Comparison of ENCODE assay signal across 11 mouse cellular contexts in genomic region chr16:77418486-77418885, GRCm38 (mm10).
DNase-seq lines count a peak whose midpoint lies in the region; ATAC-seq and TF ChIP-seq lines count a peak whose summit lies in the region.
"Had no signal": no experiment of that assay in that cellular context is flagged by ENCODE, and none has a peak within 500 bp of the region (broad histone marks: within the 10 kb centered on the region; RNA-seq: fewer than 3 reads in every experiment).

No protein-coding gene starts in this region.

- H3K27ac ChIP-seq in embryonic facial prominence, embryonic 14.5 days (replicated peaks; ENCODE audit: low read depth, low read length) = no peak overlapping the region; the same call in 1 of the 2 replicates
- H3K27ac ChIP-seq in forebrain, embryonic 15.5 days (replicated peaks) = peak overlapping the region; percentile 89
- H3K27ac ChIP-seq in hindbrain, postnatal 0 days = peak overlapping the region; percentile 86
- H3K27ac ChIP-seq in neural tube, embryonic 13.5 days (replicated peaks) = peak overlapping the region; percentile 98
- no peak overlapping the region for H3K27ac ChIP-seq in kidney, embryonic 16.5 days (ENCODE audit: low read length)
- H3K27ac ChIP-seq: liver, embryonic 13.5 days had no signal

- ATAC-seq in embryonic facial prominence, embryonic 14.5 days (ENCODE audit: low read depth) = no peak
- ATAC-seq in forebrain, embryonic 15.5 days (replicated peaks) = no peak
- no peak for ATAC-seq in hindbrain, postnatal 0 days
- no peak for ATAC-seq in neural tube, embryonic 13.5 days (ENCODE audit: low read depth)
- no peak for ATAC-seq in kidney, embryonic 16.5 days (ENCODE audit: low FRiP score, low TSS enrichment)
- no peak for ATAC-seq in megakaryocyte progenitor cell, adult 5-6 weeks (replicated peaks; ENCODE audit: poor library complexity)
- ATAC-seq: activated CD4-positive, CD25-positive, alpha-beta regulatory T cell, adult 4 months had no signal

- no peak overlapping the region for H3K4me3 ChIP-seq in embryonic facial prominence, embryonic 14.5 days (ENCODE audit: low read depth, low read length)
- H3K4me3 ChIP-seq in forebrain, embryonic 15.5 days = peak overlapping the region; percentile 43
- H3K4me3 ChIP-seq in hindbrain, postnatal 0 days (ENCODE audit: low read length) = peak overlapping the region; percentile 48
- H3K4me3 ChIP-seq in neural tube, embryonic 13.5 days = peak overlapping the region; percentile 57
- H3K4me3 ChIP-seq in kidney, embryonic 16.5 days (ENCODE audit: low read length) = no peak overlapping the region
- H3K4me3 ChIP-seq: liver, embryonic 13.5 days had no signal

- no peaks in the 10 kb centered on the region for H3K9me3 ChIP-seq in embryonic facial prominence, embryonic 14.5 days (ENCODE audit: control insufficient read depth, low read length)
- no peaks in the 10 kb centered on the region for H3K9me3 ChIP-seq in forebrain, embryonic 15.5 days
- H3K9me3 ChIP-seq in hindbrain, postnatal 0 days (ENCODE audit: low read length) = no peaks in the 10 kb centered on the region
- H3K9me3 ChIP-seq in neural tube, embryonic 13.5 days = no peaks in the 10 kb centered on the region
- H3K9me3 ChIP-seq in kidney, embryonic 16.5 days (ENCODE audit: low read length) = no peaks in the 10 kb centered on the region
- H3K9me3 ChIP-seq: heart, embryonic 13.5 days; liver, embryonic 13.5 days had no signal

- peaks cover 39% of the 10 kb centered on the region for H3K4me1 ChIP-seq in embryonic facial prominence, embryonic 14.5 days (ENCODE audit: control insufficient read depth, insufficient read depth, low read length)
- H3K4me1 ChIP-seq in forebrain, embryonic 15.5 days = peaks cover 28% of the 10 kb centered on the region
- H3K4me1 ChIP-seq in hindbrain, postnatal 0 days (ENCODE audit: insufficient read depth, low read length) = 0 out of 2 replicates have a peak, but pooled peaks cover 4% of the 10 kb centered on the region
- peaks cover 17% of the 10 kb centered on the region for H3K4me1 ChIP-seq in neural tube, embryonic 13.5 days (replicated peaks)
- peaks cover 22% of the 10 kb centered on the region for H3K4me1 ChIP-seq in kidney, embryonic 16.5 days (ENCODE audit: insufficient read depth, low read length)
- H3K4me1 ChIP-seq: liver, embryonic 13.5 days had no signal

- H3K4me2 ChIP-seq in embryonic facial prominence, embryonic 14.5 days (ENCODE audit: low read depth, low read length) = peak overlapping the region; percentile 30; the same call in 1 of the 2 replicates
- peak overlapping the region; percentile 74 for H3K4me2 ChIP-seq in forebrain, embryonic 15.5 days (replicated peaks)
- peak overlapping the region; percentile 79 for H3K4me2 ChIP-seq in hindbrain, postnatal 0 days (ENCODE audit: low read depth, low read length)
- H3K4me2 ChIP-seq in neural tube, embryonic 13.5 days = peak overlapping the region; percentile 63
- no peak overlapping the region for H3K4me2 ChIP-seq in kidney, embryonic 16.5 days (replicated peaks; ENCODE audit: low read depth, low read length)
- H3K4me2 ChIP-seq: liver, embryonic 13.5 days had no signal

- DNase-seq in embryonic facial prominence, embryonic 14.5 days (ENCODE audit: low spot score) = no peak
- no peak for DNase-seq in hindbrain, postnatal 0 days (ENCODE audit: low spot score)
- no peak for DNase-seq in adrenal gland, postnatal 36 days
- DNase-seq: liver, embryonic 13.5 days had no signal

- 77% methylated on average over 1 of the region's 1 CpGs for WGBS in embryonic facial prominence, embryonic 14.5 days
- WGBS in forebrain, embryonic 15.5 days = 44% methylated on average over 1 of the region's 1 CpGs
- WGBS in hindbrain, postnatal 0 days = 24% methylated on average over 1 of the region's 1 CpGs
- WGBS in neural tube, embryonic 13.5 days = 37% methylated on average over 1 of the region's 1 CpGs
- WGBS in kidney, embryonic 16.5 days = 84% methylated on average over 1 of the region's 1 CpGs

- no peaks in the 10 kb centered on the region for H3K36me3 ChIP-seq in embryonic facial prominence, embryonic 14.5 days (ENCODE audit: control insufficient read depth, insufficient read depth, low read length)
- H3K36me3 ChIP-seq in forebrain, embryonic 15.5 days = no peaks in the 10 kb centered on the region
- no peaks in the 10 kb centered on the region for H3K36me3 ChIP-seq in hindbrain, postnatal 0 days (ENCODE audit: insufficient read depth, low read length)
- no peaks in the 10 kb centered on the region for H3K36me3 ChIP-seq in neural tube, embryonic 13.5 days
- H3K36me3 ChIP-seq in kidney, embryonic 16.5 days (ENCODE audit: insufficient read depth, low read length) = no peaks in the 10 kb centered on the region
- H3K36me3 ChIP-seq: heart, embryonic 13.5 days; liver, embryonic 13.5 days had no signal

- no peak overlapping the region for H3K9ac ChIP-seq in embryonic facial prominence, embryonic 14.5 days (ENCODE audit: low read depth, low read length)
- peak overlapping the region; percentile 70 for H3K9ac ChIP-seq in forebrain, embryonic 15.5 days (replicated peaks)
- H3K9ac ChIP-seq in hindbrain, postnatal 0 days (replicated peaks; ENCODE audit: low read length) = peak overlapping the region; percentile 65
- H3K9ac ChIP-seq in neural tube, embryonic 13.5 days = peak overlapping the region; percentile 95
- H3K9ac ChIP-seq in kidney, embryonic 16.5 days (replicated peaks; ENCODE audit: low read length) = no peak overlapping the region
- H3K9ac ChIP-seq: liver, embryonic 13.5 days had no signal

- no peaks in the 10 kb centered on the region for H3K27me3 ChIP-seq in embryonic facial prominence, embryonic 14.5 days (replicated peaks; ENCODE audit: control insufficient read depth, insufficient read depth, low read length)
- H3K27me3 ChIP-seq in forebrain, embryonic 15.5 days = no peaks in the 10 kb centered on the region
- no peaks in the 10 kb centered on the region for H3K27me3 ChIP-seq in hindbrain, postnatal 0 days (ENCODE audit: insufficient read depth, low read length)
- H3K27me3 ChIP-seq in neural tube, embryonic 13.5 days = no peaks in the 10 kb centered on the region
- no peaks in the 10 kb centered on the region for H3K27me3 ChIP-seq in kidney, embryonic 16.5 days (ENCODE audit: insufficient read depth, low read length)
- H3K27me3 ChIP-seq: CH12.LX; heart, embryonic 13.5 days; liver, embryonic 13.5 days had no signal

- TF ChIP-seq CTCF in hindbrain, postnatal 0 days (IDR thresholded peaks at IDR 0.05; ENCODE audit: low read depth) = no peak

Comparison
In these comparisons a context has a peak if more than half of its experiments do, and no peak if none do; other contexts are left out.
1. H3K27ac ChIP-seq: peak in forebrain, embryonic 15.5 days (single experiment), hindbrain, postnatal 0 days (single experiment) and neural tube, embryonic 13.5 days (single experiment); none in embryonic facial prominence, embryonic 14.5 days (single experiment) and kidney, embryonic 16.5 days (single experiment).
2. H3K4me3 ChIP-seq: peak in forebrain, embryonic 15.5 days (single experiment), hindbrain, postnatal 0 days (single experiment) and neural tube, embryonic 13.5 days (single experiment); none in embryonic facial prominence, embryonic 14.5 days (single experiment) and kidney, embryonic 16.5 days (single experiment).
3. H3K9ac ChIP-seq: peak in forebrain, embryonic 15.5 days (single experiment), hindbrain, postnatal 0 days (single experiment) and neural tube, embryonic 13.5 days (single experiment); none in embryonic facial prominence, embryonic 14.5 days (single experiment) and kidney, embryonic 16.5 days (single experiment).